Mouse (Mus musculus) embryonic facial prominence, embryonic 12.5 days (tissue): ENCODE results near the gene Boc. TPM values are rescaled to one million over a fixed set of nuclear protein-coding genes. Genes with fewer than 3 reads are reported as not detected.
"Not testable (repeated sequence)": the region's sequence is repeated elsewhere in the genome, so short reads cannot be mapped to it uniquely, and the experiment has no call there.

ENCODE experiments used
- ATAC-seq: fragments of 200-750 bp; cut with Nextera tagmentation; 2 replicates; pipeline ENCODE4 v1.8.0; 2017; ENCODE audit not compliant: insufficient number of reproducible peaks, insufficient read depth, low FRiP score, low TSS enrichment
- H3K27ac ChIP-seq: fragments of 300-500 bp; sonication (generic); 2 replicates; pipeline ENCODE4 v1.5.1; 2016; ENCODE audit warnings: mild to moderate bottlenecking
- H3K27me3 ChIP-seq: fragments of 300-500 bp; sonication (generic); 2 replicates; pipeline ENCODE4 v1.6.1; 2016; ENCODE audit warnings: mild to moderate bottlenecking, moderate library complexity
- H3K36me3 ChIP-seq: fragments of 300-500 bp; sonication (generic); 2 replicates; pipeline ENCODE4 v1.6.1; 2016; ENCODE audit warnings: mild to moderate bottlenecking
- H3K4me1 ChIP-seq: fragments of 300-500 bp; sonication (generic); 2 replicates; pipeline ENCODE4 v1.6.1; 2016
- H3K4me2 ChIP-seq: fragments of 300-500 bp; sonication (generic); replicated peaks from 2 replicates; pipeline ENCODE4 v1.6.1; 2016; ENCODE audit warnings: mild to moderate bottlenecking, moderate library complexity
- H3K4me3 ChIP-seq: fragments of 300-500 bp; sonication (generic); 2 replicates; pipeline ENCODE4 v1.5.1; 2016; ENCODE audit warnings: mild to moderate bottlenecking
- H3K9ac ChIP-seq: fragments of 300-500 bp; sonication (generic); 2 replicates; pipeline ENCODE4 v1.6.1; 2016; ENCODE audit warnings: mild to moderate bottlenecking, moderate library complexity
- H3K9me3 ChIP-seq: fragments of 300-500 bp; sonication (generic); 2 replicates; pipeline ENCODE4 v1.6.1; 2016; ENCODE audit warnings: mild to moderate bottlenecking, moderate library complexity
- WGBS: fragments of 180-500 bp; shearing (Covaris S2); methylation state at CpG from one replicate; pipeline ENCODE4 v1.1.7; 2016; 5-methylcytosine and 5-hydroxymethylcytosine counted together
- microRNA-seq: library from miRNA; unstranded; fragments of <30 nt; microRNA quantifications from one replicate; pipeline ENCODE4, GENCODE M21; 2017
- polyA plus RNA-seq: library from polyadenylated mRNA; unstranded; fragments of >200 nt; fragmentation: Nextera tagmentation; extraction: Ambion mirVana; gene quantifications from 2 replicates; pipeline ENCODE4 v1.2.1, GENCODE M21; 2016

Boc gene
- polyA plus RNA-seq, 1 experiment from 2014 or later = 37.1 TPM

GRCm38 (mm10) chr16:44441913-44442312 is 116.8 kb downstream of the Boc start:
- H3K4me1 ChIP-seq = not testable (repeated sequence)
- 94% methylated on average over 15 of the region's 15 CpGs for WGBS

DNA sequence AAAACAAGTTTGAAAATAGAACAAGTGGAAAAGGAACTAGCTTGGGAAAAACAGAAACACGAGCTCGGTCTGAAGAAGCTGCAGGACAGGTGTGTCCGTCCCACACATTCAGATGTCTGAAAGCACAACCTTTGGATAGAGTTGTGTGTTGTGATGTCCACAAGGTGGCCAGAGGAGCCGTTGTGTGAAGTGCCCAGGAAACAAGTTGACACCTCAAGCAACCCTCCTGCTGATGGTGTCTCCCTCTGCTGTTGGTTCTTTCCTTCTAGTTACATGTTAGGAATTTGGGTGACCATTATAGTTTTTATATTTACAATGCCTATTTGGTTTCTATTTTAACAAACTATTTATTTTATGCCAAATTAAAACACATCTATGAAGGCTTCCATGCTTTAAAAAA is 123.2 kb downstream of the Boc start:
- Histone ChIP-seq H3K4me2 (no peak overlapping the region), H3K9me3 (no peaks in the 10 kb centered on the region)
- WGBS = 73% methylated on average over 4 of the region's 4 CpGs

More at GRCm38 (mm10) chr16:44441913-44442312, 116.8 kb downstream of the Boc start:
- H3K4me2 ChIP-seq, H3K27ac ChIP-seq, ATAC-seq, H3K27me3 ChIP-seq, H3K9me3 ChIP-seq, H3K36me3 ChIP-seq, H3K9ac ChIP-seq, H3K4me3 ChIP-seq: not testable (repeated sequence)

More for the DNA sequence above, 123.2 kb downstream of the Boc start:
- Histone ChIP-seq H3K27ac (no peak overlapping the region), H3K4me1 (no peaks in the 10 kb centered on the region), H3K9ac (no peak overlapping the region), H3K4me3 (no peak overlapping the region), H3K27me3 (no peaks in the 10 kb centered on the region), H3K36me3 (no peaks in the 10 kb centered on the region)
- ATAC-seq = no peak

Small RNAs within 50 kb of the gene (microRNA-seq; reads per million reads assigned to microRNA genes)
- 8.9 reads per million, percentile 25 among the genes with 10 or more reads in this experiment for gene Mir3081

Other genes starting within 250 kb of the Boc start
- gene Sidt1, start 225.7 kb downstream of the Boc start, polyA plus RNA-seq = 0.37 and 0.45 TPM in 2 replicates
- 29.2 and 34.2 TPM in 2 replicates for gene Spice1, start 211.8 kb downstream of the Boc start, polyA plus RNA-seq
- 0.79 and 1.2 TPM in 2 replicates for gene Cfap44, start 164.1 kb downstream of the Boc start, polyA plus RNA-seq
- gene Nepro, start 165.4 kb upstream of the Boc start, polyA plus RNA-seq = 12.6 and 12.9 TPM in 2 replicates
- gene Gtpbp8, start 187.5 kb upstream of the Boc start, polyA plus RNA-seq = 28.0 and 33.5 TPM in 2 replicates
- 0.34 and 0.82 TPM in 2 replicates for gene Cd200r1, start 206.8 kb upstream of the Boc start, polyA plus RNA-seq